Mouse (Mus musculus) common myeloid progenitor, adult 5-6 weeks (primary cell): Measurements from ENCODE around the gene Fdps. TPM values are rescaled to one million over a fixed set of nuclear protein-coding genes. Genes with fewer than 3 reads are reported as not detected.

Experiments used
- ATAC-seq: replicated peaks from 2 replicates; pipeline ENCODE4 v1.8.0; 2016; ENCODE audit warnings: low read depth, mild to moderate bottlenecking, moderate TSS enrichment, inconsistent platforms; ENCODE audit not compliant: poor library complexity, severe bottlenecking
- total RNA-seq: library from RNA; stranded (forward); fragments of 200-1000, 187-1606 nt; gene quantifications from 2 replicates; pipeline ENCODE4 v1.2.3, GENCODE M21; 2017

Fdps gene
- total RNA-seq, 1 experiment from 2014 or later, result 102 TPM

- ATAC-seq, result peak; percentile 84
These were observed 43.0 kb downstream of the Fdps start for GRCm38 (mm10) chr3:89058783-89059182.

- no peak for ATAC-seq
These were observed 43.4 kb downstream of the Fdps start for GRCm38 (mm10) chr3:89058361-89058760.

Other genes starting within 250 kb of the Fdps start
- gene Msto1, start 188.0 kb downstream of the Fdps start, total RNA-seq, result 34.5 and 46.1 TPM in 2 replicates
- 30.2 and 37.4 TPM in 2 replicates for gene Ash1l, start 151.3 kb downstream of the Fdps start, total RNA-seq
- 93.1 and 111 TPM in 2 replicates for gene Dap3, start 150.8 kb downstream of the Fdps start, total RNA-seq
- 15.8 and 18.3 TPM in 2 replicates for gene Rusc1, start 8.6 kb downstream of the Fdps start, total RNA-seq
- not detected in 2 replicates for gene Gm43738, start 860 bp downstream of the Fdps start, total RNA-seq
- gene Pklr, start 34.2 kb upstream of the Fdps start, total RNA-seq, result 44.1 and 92.6 TPM in 2 replicates
- gene Hcn3, start 58.2 kb upstream of the Fdps start, total RNA-seq, result 0.37 and 0.53 TPM in 2 replicates
- gene Clk2, start 62.8 kb upstream of the Fdps start, total RNA-seq, result 48.5 and 80.8 TPM in 2 replicates
- 29.2 and 46.9 TPM in 2 replicates for gene Scamp3, start 75.5 kb upstream of the Fdps start, total RNA-seq
- 4.5 and 8.6 TPM in 2 replicates for gene Fam189b, start 81.2 kb upstream of the Fdps start, total RNA-seq
- 37.8 and 41.5 TPM in 2 replicates for gene Gba, start 101.0 kb upstream of the Fdps start, total RNA-seq
- 0.09 TPM in 1 of 2 replicates, not detected in the other for gene Thbs3, start 113.2 kb upstream of the Fdps start, total RNA-seq
- gene Mtx1, start 125.1 kb upstream of the Fdps start, total RNA-seq, result 81.9 and 104 TPM in 2 replicates
- gene Muc1, start 127.1 kb upstream of the Fdps start, total RNA-seq, result 0.29 TPM in 1 of 2 replicates, not detected in the other
- 142 and 159 TPM in 2 replicates for gene Krtcap2, start 144.0 kb upstream of the Fdps start, total RNA-seq
- gene Trim46, start 144.3 kb upstream of the Fdps start, total RNA-seq, result 0.49 and 7.1 TPM in 2 replicates
- gene Dpm3, start 157.4 kb upstream of the Fdps start, total RNA-seq, result 63.6 and 66.6 TPM in 2 replicates
- 32.5 and 65.3 TPM in 2 replicates for gene Slc50a1, start 168.6 kb upstream of the Fdps start, total RNA-seq
- not detected in 2 replicates for gene Efna1, start 179.2 kb upstream of the Fdps start, total RNA-seq
- gene Efna3, start 221.0 kb upstream of the Fdps start, total RNA-seq, result not detected in 2 replicates
- gene Efna4, start 236.1 kb upstream of the Fdps start, total RNA-seq, result 1.7 and 3.8 TPM in 2 replicates
- gene Adam15, start 248.0 kb upstream of the Fdps start, total RNA-seq, result 34.0 and 35.2 TPM in 2 replicates